Mouse (Mus musculus) heart, embryonic 14.5 days (tissue): ENCODE data around the gene Maml1. TPM values are rescaled to one million over a fixed set of nuclear protein-coding genes. Genes with fewer than 3 reads are reported as not detected.
A peak's percentile ranks its signal among the peaks of the same experiment; 100 is the strongest.

Experiments used
- ATAC-seq: fragments of 200-750 bp; cut with Nextera tagmentation; 2 replicates; pipeline ENCODE4 v1.8.0; 2017; ENCODE audit warnings: low read depth, moderate TSS enrichment; ENCODE audit not compliant: insufficient number of reproducible peaks, insufficient read depth, low FRiP score
- H3K27ac ChIP-seq, 2 experiments: fragments of 200-500 bp in 1 of 2; fragments of 300-500 bp in 1 of 2; sonication (generic) in 1 of 2; replicated peaks in 1 of 2; 2 replicates each; pipeline ENCODE4 v1.5.1; 2012 to 2014; ENCODE audit warnings: low read depth in 2 of 2, low read length in 2 of 2, control low read depth in 1 of 2, mild to moderate bottlenecking in 1 of 2, mixed read lengths in 1 of 2; ENCODE audit not compliant: control insufficient read depth in 1 of 2, insufficient read depth in 1 of 2
- H3K27me3 ChIP-seq: fragments of 300-500 bp; sonication (generic); 2 replicates; pipeline ENCODE4 v1.6.1; 2014; ENCODE audit warnings: mild to moderate bottlenecking, low read length, control low read depth; ENCODE audit not compliant: control insufficient read depth, insufficient read depth
- H3K36me3 ChIP-seq: fragments of 300-500 bp; sonication (generic); 2 replicates; pipeline ENCODE4 v1.6.1; 2014; ENCODE audit warnings: mild to moderate bottlenecking, control low read depth, low read length, mixed read lengths; ENCODE audit not compliant: control insufficient read depth, insufficient read depth
- H3K4me1 ChIP-seq, 2 experiments: fragments of 200-500 bp in 1 of 2; fragments of 300-500 bp in 1 of 2; sonication (generic) in 1 of 2; 2 replicates each; pipeline ENCODE4 v1.6.1; 2012 to 2014; ENCODE audit warnings: low read length in 2 of 2, control low read depth in 1 of 2, mixed read lengths in 1 of 2; ENCODE audit not compliant: control insufficient read depth in 2 of 2, insufficient read depth in 2 of 2
- H3K4me2 ChIP-seq: fragments of 300-500 bp; sonication (generic); 2 replicates; pipeline ENCODE4 v1.6.1; 2014; ENCODE audit warnings: mild to moderate bottlenecking, low read length
- H3K4me3 ChIP-seq, 2 experiments: fragments of 200-500 bp in 1 of 2; fragments of 300-500 bp in 1 of 2; sonication (generic) in 1 of 2; 2 replicates each; pipeline ENCODE4 v1.5.1; 2012 to 2014; ENCODE audit warnings: low read length in 2 of 2, mild to moderate bottlenecking in 2 of 2, control low read depth in 1 of 2, low read depth in 1 of 2, moderate library complexity in 1 of 2; ENCODE audit not compliant: control insufficient read depth in 1 of 2, insufficient read depth in 1 of 2
- H3K9ac ChIP-seq: fragments of 300-500 bp; sonication (generic); 2 replicates; pipeline ENCODE4 v1.6.1; 2014; ENCODE audit warnings: mild to moderate bottlenecking, low read length
- H3K9me3 ChIP-seq: fragments of 300-500 bp; sonication (generic); 2 replicates; pipeline ENCODE4 v1.6.1; 2016; ENCODE audit warnings: low read length, control low read depth; ENCODE audit not compliant: control insufficient read depth
- WGBS: fragments of 180-500 bp; shearing (Covaris S2); extraction: QIAGEN DNeasy Blood & Tissue Kit; methylation state at CpG from one replicate; pipeline ENCODE4 v1.1.7; 2014; 5-methylcytosine and 5-hydroxymethylcytosine counted together
- polyA plus RNA-seq: library from polyadenylated mRNA; unstranded; fragments of >200 nt; fragmentation: Nextera tagmentation; extraction: Ambion mirVana; gene quantifications from 2 replicates; pipeline ENCODE4 v1.2.1, GENCODE M21; 2014

Gene Maml1
- polyA plus RNA-seq, 1 experiment from 2014 or later = 5.6 TPM

DNA sequence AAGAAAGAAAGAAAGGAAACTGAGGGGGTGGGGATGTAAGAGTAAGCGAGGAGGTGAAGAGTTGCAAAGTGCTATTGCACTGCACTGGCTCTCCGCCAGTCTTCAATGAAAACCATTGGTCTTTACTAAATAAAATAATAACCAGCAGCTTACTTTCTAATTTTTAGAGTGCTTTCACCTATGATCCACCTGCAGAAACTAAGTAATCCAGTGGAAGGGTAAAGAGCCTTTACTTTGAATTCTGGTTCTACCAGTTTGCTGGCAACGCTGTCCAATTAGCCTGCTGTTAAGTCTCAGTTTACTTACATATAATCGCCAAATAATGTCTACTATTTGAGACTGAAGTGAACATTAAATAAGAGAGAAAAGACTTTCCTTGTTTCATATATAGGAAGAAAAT is 13.1 kb downstream of the Maml1 start:
- no peak overlapping the region for H3K27ac ChIP-seq
- ATAC-seq = no peak

GRCm38 (mm10) chr11:50277706-50278105 is 14.4 kb downstream of the Maml1 start:
- Histone ChIP-seq H3K4me3 (no peak overlapping the region), H3K4me2 (no peak overlapping the region), H3K27me3 (no peaks in the 10 kb centered on the region), H3K9me3 (no peaks in the 10 kb centered on the region), H3K27ac (no peak overlapping the region), H3K9ac (no peak overlapping the region), H3K4me1 (peaks cover 12 to 31% of the 10 kb centered on the region in 2 experiments), H3K36me3 (peaks cover 19% of the 10 kb centered on the region)
- 95% methylated on average over 6 of the region's 6 CpGs for WGBS
- ATAC-seq = no peak

More for the DNA sequence above, 13.1 kb downstream of the Maml1 start:
- WGBS = 86% methylated on average over 4 of the region's 4 CpGs
- no peak overlapping the region for H3K4me2 ChIP-seq
- H3K27me3 ChIP-seq = no peaks in the 10 kb centered on the region
- H3K9ac ChIP-seq = no peak overlapping the region
- H3K4me3 ChIP-seq = no peak overlapping the region
- peaks cover 19% of the 10 kb centered on the region for H3K36me3 ChIP-seq
- no peaks in the 10 kb centered on the region for H3K9me3 ChIP-seq
- peaks cover 12 to 28% of the 10 kb centered on the region in 2 experiments for H3K4me1 ChIP-seq

DNA sequence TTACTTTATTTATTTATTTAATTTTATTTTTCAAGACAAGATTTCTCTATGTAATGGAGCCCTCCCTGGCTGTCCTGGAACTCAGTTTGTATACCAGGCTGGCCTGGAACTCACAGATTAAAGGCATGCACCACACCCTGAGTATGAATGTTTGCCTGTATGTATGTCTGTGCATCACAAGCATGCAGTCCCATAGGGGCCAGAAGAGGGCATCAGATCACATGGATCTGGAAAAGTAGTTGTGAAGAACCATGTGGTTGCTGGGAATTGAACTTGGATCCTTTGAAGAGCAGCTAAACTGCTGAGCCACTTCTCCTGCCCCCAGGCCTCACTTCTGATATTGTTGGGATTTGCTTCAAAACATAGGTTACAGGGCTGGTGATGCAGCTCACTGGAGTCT is 15.1 kb downstream of the Maml1 start:
- Histone ChIP-seq H3K4me1 (peaks cover 12 to 38% of the 10 kb centered on the region in 2 experiments), H3K9ac (no peak overlapping the region), H3K4me3 (no peak overlapping the region), H3K4me2 (no peak overlapping the region), H3K9me3 (no peaks in the 10 kb centered on the region), H3K36me3 (peaks cover 19% of the 10 kb centered on the region), H3K27ac (no peak overlapping the region), H3K27me3 (no peaks in the 10 kb centered on the region)
- ATAC-seq = no peak

- H3K9me3 ChIP-seq = no peaks in the 10 kb centered on the region
- WGBS = 16% methylated on average over 5 of the region's 5 CpGs
- peak overlapping the region; percentile 53 for H3K4me2 ChIP-seq
- H3K4me3 ChIP-seq = no peak overlapping the region
- peak overlapping the region; percentile 80 to 83 for H3K27ac ChIP-seq
- peaks cover 20 to 52% of the 10 kb centered on the region in 2 experiments for H3K4me1 ChIP-seq
- H3K36me3 ChIP-seq = peaks cover 11% of the 10 kb centered on the region
- no peaks in the 10 kb centered on the region for H3K27me3 ChIP-seq
- peak; percentile 52; the same call in 1 of the 2 replicates for ATAC-seq
- H3K9ac ChIP-seq = peak overlapping the region; percentile 25; the same call in 1 of the 2 replicates
Measured at GRCm38 (mm10) chr11:50275568-50276151, 16.5 kb downstream of the Maml1 start.

GRCm38 (mm10) chr11:50275077-50275476 is 17.0 kb downstream of the Maml1 start:
- ATAC-seq = no peak
- H3K9ac ChIP-seq = 0 out of 2 replicates have a peak overlapping the region, but pooled peaks have one; percentile 22
- peaks cover 20 to 55% of the 10 kb centered on the region in 2 experiments for H3K4me1 ChIP-seq
- H3K4me3 ChIP-seq = no peak overlapping the region
- peak overlapping the region; percentile 53 for H3K4me2 ChIP-seq
- no peaks in the 10 kb centered on the region for H3K9me3 ChIP-seq
- peaks cover 9% of the 10 kb centered on the region; the same call in 1 of the 2 replicates for H3K36me3 ChIP-seq
- H3K27ac ChIP-seq = peak overlapping the region; percentile 80 to 83
- WGBS = 35% methylated on average over 2 of the region's 2 CpGs
- H3K27me3 ChIP-seq = no peaks in the 10 kb centered on the region

DNA sequence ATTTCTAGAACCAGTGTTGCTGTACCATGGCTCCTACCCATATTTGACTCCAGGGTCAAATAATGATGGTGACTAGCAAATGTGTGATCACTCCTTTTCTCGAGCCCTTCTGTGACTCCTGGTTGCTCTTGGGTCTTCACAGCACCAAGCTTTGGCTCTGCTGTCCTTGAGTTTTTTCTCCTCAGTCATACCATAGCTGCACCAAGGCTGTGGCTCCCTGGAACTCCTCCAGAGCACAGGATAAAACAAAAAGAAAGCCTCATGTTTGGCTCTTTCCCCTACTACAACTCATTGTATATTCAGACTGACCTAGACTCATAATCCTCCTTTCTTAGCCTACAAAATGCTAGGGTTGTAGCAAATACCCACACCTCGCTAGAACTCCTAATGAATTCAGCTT is 19.3 kb downstream of the Maml1 start:
- Histone ChIP-seq H3K36me3 (peaks cover 9% of the 10 kb centered on the region; the same call in 1 of the 2 replicates), H3K9me3 (no peaks in the 10 kb centered on the region), H3K4me1 (peaks cover 20 to 51% of the 10 kb centered on the region in 2 experiments), H3K4me3 (no peak overlapping the region), H3K27me3 (no peaks in the 10 kb centered on the region), H3K4me2 (no peak overlapping the region), H3K9ac (no peak overlapping the region), H3K27ac (no peak overlapping the region)
- 81% methylated on average over 2 of the region's 2 CpGs for WGBS
- no peak for ATAC-seq

- Histone ChIP-seq H3K4me3 (no peak overlapping the region), H3K27me3 (no peaks in the 10 kb centered on the region), H3K27ac (no peak overlapping the region), H3K9ac (no peak overlapping the region), H3K9me3 (no peaks in the 10 kb centered on the region), H3K4me1 (peaks cover 11 to 35% of the 10 kb centered on the region in 2 experiments), H3K4me2 (no peak overlapping the region), H3K36me3 (peaks cover 23% of the 10 kb centered on the region)
- WGBS = 90% methylated on average over 1 of the region's 1 CpGs
- no peak for ATAC-seq
Measured at GRCm38 (mm10) chr11:50269885-50270284, 22.2 kb downstream of the Maml1 start.

- ATAC-seq = no peak
- H3K9ac ChIP-seq = no peak overlapping the region
- H3K4me2 ChIP-seq = no peak overlapping the region
- no peaks in the 10 kb centered on the region for H3K27me3 ChIP-seq
- peaks cover 30% of the 10 kb centered on the region for H3K36me3 ChIP-seq
- no peak overlapping the region for H3K27ac ChIP-seq
- H3K9me3 ChIP-seq = no peaks in the 10 kb centered on the region
- no peak overlapping the region for H3K4me3 ChIP-seq
- WGBS = 89% methylated on average over 2 of the region's 2 CpGs
- peaks cover 10 to 28% of the 10 kb centered on the region in 2 experiments for H3K4me1 ChIP-seq
Measured at GRCm38 (mm10) chr11:50269163-50269562, 22.9 kb downstream of the Maml1 start.
